13 mouse cellular contexts compared by ENCODE assay signal in the genomic region with DNA sequence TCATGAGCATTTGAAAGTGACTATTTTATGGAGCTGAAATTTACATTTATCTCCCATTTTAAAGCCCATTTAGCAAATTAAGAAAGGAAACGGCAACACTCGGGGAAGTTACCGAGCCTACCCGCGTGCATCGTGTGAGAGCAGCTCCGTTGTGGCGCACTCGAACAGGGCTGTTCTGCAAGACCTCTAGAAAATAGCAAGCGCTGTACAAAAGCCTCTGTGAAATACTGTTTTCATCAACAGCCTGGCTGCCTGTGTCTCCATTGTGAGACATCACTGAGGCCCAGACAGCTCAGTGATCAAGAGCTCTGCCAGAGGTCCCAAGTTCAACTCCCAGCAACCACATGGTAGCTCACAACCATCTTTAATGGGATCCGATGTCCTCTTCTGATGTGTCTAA.
DNase-seq lines count a peak whose midpoint lies in the region; ATAC-seq and TF ChIP-seq lines count a peak whose summit lies in the region.
"Had no signal": no experiment of that assay in that cellular context is flagged by ENCODE, and none has a peak within 500 bp of the region (broad histone marks: within the 10 kb centered on the region; RNA-seq: fewer than 3 reads in every experiment).

No protein-coding gene starts in this region.

- no peak for TF ChIP-seq EP300 in CH12.LX (IDR thresholded peaks at IDR 0.05; ENCODE audit: low read length)

- no peaks in the 10 kb centered on the region for H3K27me3 ChIP-seq in kidney, embryonic 14.5 days (ENCODE audit: control insufficient read depth, insufficient read depth, low read length)
- H3K27me3 ChIP-seq in CH12.LX (replicated peaks) = no peaks in the 10 kb centered on the region
- H3K27me3 ChIP-seq in forebrain, embryonic 13.5 days = no peaks in the 10 kb centered on the region
- H3K27me3 ChIP-seq in midbrain, embryonic 15.5 days (replicated peaks) = no peaks in the 10 kb centered on the region

- H3K9me3 ChIP-seq in kidney, embryonic 14.5 days (ENCODE audit: control insufficient read depth, low read length) = no peaks in the 10 kb centered on the region
- no peaks in the 10 kb centered on the region for H3K9me3 ChIP-seq in CH12.LX (replicated peaks; ENCODE audit: low read length)
- H3K9me3 ChIP-seq in forebrain, embryonic 13.5 days (replicated peaks) = no peaks in the 10 kb centered on the region
- no peaks in the 10 kb centered on the region for H3K9me3 ChIP-seq in midbrain, embryonic 15.5 days

- peaks cover 83% of the 10 kb centered on the region for H3K4me1 ChIP-seq in kidney, embryonic 14.5 days (ENCODE audit: control insufficient read depth, insufficient read depth, low read length)
- peaks cover 31 to 76% of the 10 kb centered on the region in 2 experiments for H3K4me1 ChIP-seq in CH12.LX (ENCODE audit: control insufficient read depth in 1 of 2, insufficient read depth in 2 of 2)
- peaks cover 86% of the 10 kb centered on the region for H3K4me1 ChIP-seq in forebrain, embryonic 13.5 days
- H3K4me1 ChIP-seq in midbrain, embryonic 15.5 days = peaks cover 52% of the 10 kb centered on the region

- no peak for TF ChIP-seq POLR2A in CH12.LX (IDR thresholded peaks at IDR 0.05; ENCODE audit: low read depth, low read length)

- intact Hi-C loops in left cerebral cortex, postnatal 4 days (cut with DNase I) = no loop called here

- no peak for DNase-seq in kidney, postnatal 25 days
- DNase-seq in CH12.LX (ENCODE audit: extremely low read depth) = no peak
- DNase-seq in frontal cortex, adult 2 months (ENCODE audit: extremely low spot score in 1 of 2, low spot score in 1 of 2) = no peak
- DNase-seq in layer of hippocampus, postnatal 10 days (ENCODE audit: low spot score in 2 of 2) = no peak
- DNase-seq in left cerebral cortex, postnatal 4 days = no peak
- DNase-seq: adrenal gland, postnatal 25 days; cerebellum, adult 11 months; gastrocnemius, postnatal 10 days; lung, postnatal 14 days had no signal

- no peak for TF ChIP-seq RAD21 in CH12.LX (IDR thresholded peaks at IDR 0.05; ENCODE audit: low read depth, low read length)

- H3K4me2 ChIP-seq in kidney, embryonic 14.5 days (replicated peaks; ENCODE audit: low read depth, low read length) = no peak overlapping the region
- H3K4me2 ChIP-seq in CH12.LX (ENCODE audit: insufficient read depth, low read depth, poor library complexity, severe bottlenecking) = no peak overlapping the region
- H3K4me2 ChIP-seq in forebrain, embryonic 13.5 days = peak overlapping the region; percentile 19
- H3K4me2 ChIP-seq in midbrain, embryonic 15.5 days = no peak overlapping the region

- ATAC-seq in kidney, embryonic 14.5 days (ENCODE audit: low FRiP score, low TSS enrichment) = no peak
- ATAC-seq in forebrain, embryonic 13.5 days = peak; percentile 19; the same call in 1 of the 2 replicates
- no peak for ATAC-seq in midbrain, embryonic 15.5 days (replicated peaks)
- ATAC-seq: inflammation-experienced regulatory T-cells, adult 6 months had no signal

- no peak overlapping the region for H3K9ac ChIP-seq in kidney, embryonic 14.5 days (ENCODE audit: low read depth, low read length)
- peak overlapping the region; percentile 72 for H3K9ac ChIP-seq in CH12.LX (ENCODE audit: insufficient read depth, low read depth)
- H3K9ac ChIP-seq in forebrain, embryonic 13.5 days = no peak overlapping the region
- H3K9ac ChIP-seq in midbrain, embryonic 15.5 days = no peak overlapping the region

- TF ChIP-seq CTCF in CH12.LX (conservative IDR thresholded peaks at IDR 0.05 in 1 of 2, IDR thresholded peaks at IDR 0.05 in 1 of 2; ENCODE audit: low read depth in 2 of 2, low read length in 2 of 2) = no peak

- H3K36me3 ChIP-seq in kidney, embryonic 14.5 days (ENCODE audit: control insufficient read depth, insufficient read depth, low read length) = no peaks in the 10 kb centered on the region
- peaks cover 0 to 30% of the 10 kb centered on the region in 2 experiments for H3K36me3 ChIP-seq in CH12.LX (replicated peaks in 1 of 2; ENCODE audit: control insufficient read depth in 1 of 2, insufficient read depth in 1 of 2, low read length in 1 of 2)
- peaks cover 4% of the 10 kb centered on the region; the same call in 1 of the 2 replicates for H3K36me3 ChIP-seq in forebrain, embryonic 13.5 days (ENCODE audit: poor library complexity, severe bottlenecking)
- H3K36me3 ChIP-seq in midbrain, embryonic 15.5 days (replicated peaks) = no peaks in the 10 kb centered on the region

- WGBS in kidney, embryonic 14.5 days = 76% methylated on average over 11 of the region's 11 CpGs
- 45% methylated on average over 11 of the region's 11 CpGs for WGBS in forebrain, embryonic 13.5 days
- 80% methylated on average over 11 of the region's 11 CpGs for WGBS in midbrain, embryonic 15.5 days

- peak overlapping the region; percentile 81 for H3K27ac ChIP-seq in kidney, embryonic 14.5 days (ENCODE audit: low read depth, low read length)
- H3K27ac ChIP-seq in CH12.LX (ENCODE audit: insufficient read depth, low read depth) = peak overlapping the region; percentile 53; the same call in 1 of the 2 replicates
- H3K27ac ChIP-seq in forebrain, embryonic 13.5 days = peak overlapping the region; percentile 89
- H3K27ac ChIP-seq in midbrain, embryonic 15.5 days = peak overlapping the region; percentile 52

- no peak overlapping the region for H3K4me3 ChIP-seq in kidney, embryonic 14.5 days (ENCODE audit: low read length)
- no peak overlapping the region for H3K4me3 ChIP-seq in CH12.LX (replicated peaks in 1 of 3; ENCODE audit: low read depth in 2 of 3, low read length in 2 of 3, poor library complexity in 1 of 3)
- no peak overlapping the region for H3K4me3 ChIP-seq in forebrain, embryonic 13.5 days
- no peak overlapping the region for H3K4me3 ChIP-seq in midbrain, embryonic 15.5 days

- in situ Hi-C loops in CH12.LX (cut with MboI; ENCODE audit: low pct_ligation_motif_present, low pct_unique_long_range_greater_than_20kb, low sequenced_read_pairs) = no loop called here

- dilution Hi-C loops in CH12.LX (cut with MboI; ENCODE audit: extremely low pct_ligation_motif_present, extremely low pct_unique_long_range_greater_than_20kb, low sequenced_read_pairs) = no loop called here

- H3K79me2 ChIP-seq in CH12.LX (replicated peaks; ENCODE audit: control insufficient read depth, extremely low read depth, insufficient read depth, poor library complexity, severe bottlenecking) = peaks cover 30% of the 10 kb centered on the region

TF ChIP-seq in CH12.LX, 34 proteins besides CTCF, POLR2A, EP300 and RAD21:
- no peak for TF ChIP-seq MAZ (IDR thresholded peaks at IDR 0.05; ENCODE audit: low read depth, low read length)
- no peak for TF ChIP-seq UBTF (IDR thresholded peaks at IDR 0.05; ENCODE audit: low read depth, low read length)
- TF ChIP-seq HCFC1 (IDR thresholded peaks at IDR 0.05; ENCODE audit: low read depth, low read length) = no peak
- TF ChIP-seq E2F4 (IDR thresholded peaks at IDR 0.05; ENCODE audit: insufficient replicate concordance, low read depth, low read length) = no peak
- TF ChIP-seq TBP (conservative IDR thresholded peaks at IDR 0.05; ENCODE audit: low read depth, low read length) = no peak
- no peak for TF ChIP-seq ZMIZ1 (IDR thresholded peaks at IDR 0.05; ENCODE audit: low read depth, low read length)
- TF ChIP-seq TCF12 (IDR thresholded peaks at IDR 0.05; ENCODE audit: low read depth, low read length) = no peak
- TF ChIP-seq ZNF384 (IDR thresholded peaks at IDR 0.05; ENCODE audit: low read depth, low read length) = no peak
- no peak for TF ChIP-seq JUND (conservative IDR thresholded peaks at IDR 0.05; ENCODE audit: low read depth, low read length)
- no peak for TF ChIP-seq IRF4 (IDR thresholded peaks at IDR 0.05; ENCODE audit: low read depth, low read length)
- TF ChIP-seq SIN3A (IDR thresholded peaks at IDR 0.05; ENCODE audit: low read length) = no peak
